Mouse (Mus musculus) embryo, embryonic 11 days (tissue): ENCODE data around the gene Phgdh.
A peak's percentile ranks its signal among the peaks of the same experiment; 100 is the strongest.

Experiments used
- DNase-seq: peaks from one replicate; pipeline ENCODE4 v3.0.0-alpha.2; 2015

Gene Phgdh

DNA sequence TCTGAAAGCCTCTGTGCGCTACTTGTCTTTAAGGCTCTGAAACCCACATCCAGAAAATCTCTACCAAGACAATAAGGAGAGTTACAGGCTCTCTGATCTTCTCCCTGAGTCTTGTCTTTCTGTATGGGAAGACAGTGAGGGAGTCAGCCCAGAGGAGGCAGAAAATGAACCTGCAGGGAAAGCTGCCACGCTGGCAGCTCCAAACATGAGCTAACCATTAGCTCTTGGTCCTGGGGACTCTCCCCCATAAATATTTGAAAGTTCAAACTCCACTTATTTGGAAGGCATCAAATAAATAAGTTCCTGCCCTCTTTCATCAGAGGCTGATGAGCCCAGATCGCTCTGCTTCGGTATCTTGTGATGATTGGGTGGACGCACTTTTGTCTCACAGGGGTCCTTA, 56.6 kb downstream of the Phgdh start:
- DNase-seq, result no peak

GRCm38 (mm10) chr3:98282422-98282821, 57.4 kb downstream of the Phgdh start:
- no peak for DNase-seq

- DNase-seq, result peak; percentile 78
These were observed 58.7 kb downstream of the Phgdh start for GRCm38 (mm10) chr3:98280933-98281678.

- peak; percentile 33 for DNase-seq
These were observed 59.4 kb downstream of the Phgdh start, which contains the start of gene Hmgcs2 for GRCm38 (mm10) chr3:98280204-98280932. Gene Hmgcs2 (plus strand): TSS chr3:98280435.

GRCm38 (mm10) chr3:98279682-98280081, 60.1 kb downstream of the Phgdh start:
- DNase-seq, result no peak

DNA sequence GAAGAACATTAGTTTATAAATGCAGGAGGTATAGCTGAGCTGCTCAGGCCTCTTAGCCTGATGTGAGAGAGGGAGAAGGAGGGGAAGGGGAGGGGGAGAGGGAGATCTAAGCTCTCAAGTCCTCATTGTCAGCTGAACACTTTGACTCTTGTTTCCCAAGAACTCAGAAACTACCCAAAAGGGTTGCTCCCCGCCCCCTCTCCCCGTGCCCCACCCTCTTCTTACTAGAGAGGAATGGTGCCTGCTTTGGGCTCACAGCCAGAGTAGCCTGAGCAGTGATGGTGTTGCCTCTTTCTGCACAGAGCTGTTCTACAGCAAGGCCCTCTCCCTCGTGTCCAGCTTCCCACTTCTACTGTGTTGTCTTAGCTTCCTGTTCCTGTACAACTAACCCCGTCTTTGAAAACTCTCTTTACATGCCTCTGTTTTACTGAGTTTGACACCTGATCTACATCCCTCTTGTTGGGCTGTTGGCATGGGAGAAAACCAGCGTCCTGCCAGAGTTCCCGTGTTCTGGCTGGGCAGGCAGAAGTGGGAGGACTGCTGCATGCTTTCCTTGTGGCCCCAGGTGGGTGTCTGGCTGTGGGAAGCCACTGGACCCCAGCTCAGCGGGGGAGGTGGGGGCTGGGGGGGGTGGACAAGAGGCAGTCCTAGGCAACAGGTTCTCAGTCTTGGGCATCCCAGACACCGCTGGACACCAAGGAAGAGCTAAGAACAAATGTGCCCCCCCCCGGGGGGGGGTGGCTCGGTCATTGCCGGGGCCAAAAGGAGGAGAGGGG, 66.0 kb downstream of the Phgdh start:
- DNase-seq, result peak; percentile 8

- peak; percentile 25 for DNase-seq
These were observed 72.5 kb downstream of the Phgdh start for GRCm38 (mm10) chr3:98267249-98267651.
